Mouse (Mus musculus) left cerebral cortex, postnatal 10 days (tissue): ENCODE measurements around the gene Cygb. TPM values are rescaled to one million over a fixed set of nuclear protein-coding genes. Genes with fewer than 3 reads are reported as not detected.
"Not testable (repeated sequence)": the region's sequence is repeated elsewhere in the genome, so short reads cannot be mapped to it uniquely, and the experiment has no call there.

Source experiments
- DNase-seq, 2 experiments: peaks; one replicate each; pipeline ENCODE4 v3.0.0; 2021 to 2022; ENCODE audit warnings: low spot score in 2 of 2, mixed read lengths in 1 of 2; ENCODE audit errors: extremely low spot score in 1 of 2
- intact Hi-C: fragments of 180-260 bp; cut with DNase I; formaldehyde crosslinking; loops from one replicate; pipeline ENCODE4 v1.15.1; 2025
- total RNA-seq, 2 experiments: library from RNA; stranded (reverse); gene quantifications; 2 replicates each; pipeline ENCODE4 v1.2.3; 2021

Gene Cygb
- total RNA-seq, 2 experiments from 2014 or later, result 22.8 to 27.4 TPM

- intact Hi-C loops, result loop anchor here (5.0 to 10.0 kb wide), 2 partner anchors 38 to 131 kb away; partner anchors contain the start of genes Aanat and Prpsap1
- no peak for DNase-seq
Observed at GRCm38 (mm10) chr11:116625081-116626000, 28.8 kb downstream of the Cygb start.

- DNase-seq, result peak in 1 of 2 experiments; percentile 61
- intact Hi-C loops, result loop anchor here (10.0 kb wide), 1 partner anchor 129 kb away; the partner anchor contains the start of gene Prpsap1
Observed at GRCm38 (mm10) chr11:116624131-116624832, 29.8 kb downstream of the Cygb start.

DNA sequence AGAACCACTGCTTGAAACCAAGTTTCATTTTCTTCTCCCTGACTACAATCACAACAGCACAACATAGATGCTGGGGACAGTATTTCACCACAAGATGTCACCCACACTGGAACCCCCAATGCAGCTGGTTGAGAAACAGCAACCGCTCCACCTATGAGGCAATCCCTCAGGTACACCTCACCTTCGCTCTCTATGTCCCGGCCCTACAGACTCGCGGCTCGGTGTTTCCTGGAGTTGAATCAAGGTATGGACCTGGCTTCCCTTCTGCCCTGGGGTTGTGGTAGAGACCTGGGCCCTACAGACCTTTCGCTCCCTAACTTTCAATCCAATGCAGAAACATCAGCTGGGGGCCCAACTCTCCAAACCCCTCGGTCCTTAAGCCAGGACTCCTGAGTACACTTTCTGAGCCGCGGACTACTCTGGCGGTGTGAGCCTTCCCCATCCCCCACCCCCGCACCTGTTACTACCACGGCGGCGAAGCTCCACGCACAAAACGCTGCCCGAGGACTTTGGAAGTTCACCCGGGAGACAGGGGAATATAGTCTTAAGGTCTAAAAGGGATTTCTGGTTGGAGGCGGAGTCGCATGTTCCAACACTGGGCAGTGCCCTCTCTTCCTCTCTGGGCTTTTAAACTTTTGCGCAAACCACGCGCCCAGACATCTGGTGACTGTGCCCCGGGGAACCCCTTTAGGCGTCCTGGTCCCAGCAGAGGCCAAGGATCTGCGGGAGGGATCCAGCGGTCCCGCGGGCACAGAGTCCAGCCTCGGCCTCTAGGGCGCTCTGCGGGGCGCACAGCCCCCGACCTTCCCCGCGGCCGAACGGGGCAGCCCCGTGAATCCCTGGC, 30.6 kb downstream of the Cygb start:
- no peak for DNase-seq
- intact Hi-C loops, result loop anchor here (10.0 kb wide), 1 partner anchor 129 kb away; the partner anchor contains the start of gene Prpsap1

GRCm38 (mm10) chr11:116621258-116621704, 32.8 kb downstream of the Cygb start:
- DNase-seq, result peak in 1 of 2 experiments; percentile 66
- intact Hi-C loops, result loop anchor here (10.0 kb wide), 1 partner anchor 126 kb away; the partner anchor contains the start of gene Prpsap1

DNA sequence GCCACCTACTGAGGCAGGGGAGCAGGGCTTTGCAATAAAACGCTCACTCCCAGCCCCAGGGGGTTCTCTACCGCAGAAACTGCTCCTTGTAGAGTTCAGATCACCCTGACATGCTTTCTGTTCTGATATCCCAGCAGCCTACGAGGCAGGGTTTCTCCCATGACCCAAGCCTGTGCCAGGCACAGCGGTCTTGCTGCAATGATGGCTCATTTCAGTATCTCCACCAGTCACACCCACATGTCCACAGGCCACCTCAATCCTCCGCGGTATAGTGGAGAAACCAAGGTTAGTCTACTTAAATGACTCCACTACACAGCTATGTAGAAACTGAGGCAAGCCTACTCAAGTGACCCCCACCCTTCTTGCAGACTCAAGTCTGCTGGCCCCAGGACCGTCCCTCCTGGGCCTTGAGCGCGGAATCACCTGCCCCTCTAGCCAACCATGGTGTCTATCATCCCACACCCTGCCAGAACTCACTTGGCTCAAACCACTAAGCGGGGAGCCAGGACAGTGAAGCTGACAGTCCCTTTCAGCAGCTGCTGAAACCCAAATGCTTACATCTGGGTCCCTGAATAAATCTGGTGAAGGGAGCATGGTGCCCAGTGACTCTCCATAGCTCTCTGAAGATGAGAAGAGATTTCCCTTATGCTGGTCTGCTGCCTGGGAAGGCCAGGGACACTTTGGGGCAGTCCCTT, 33.4 kb downstream of the Cygb start:
- DNase-seq, result no peak
- intact Hi-C loops, result loop anchor here (10.0 kb wide), 1 partner anchor 126 kb away; the partner anchor contains the start of gene Prpsap1

DNA sequence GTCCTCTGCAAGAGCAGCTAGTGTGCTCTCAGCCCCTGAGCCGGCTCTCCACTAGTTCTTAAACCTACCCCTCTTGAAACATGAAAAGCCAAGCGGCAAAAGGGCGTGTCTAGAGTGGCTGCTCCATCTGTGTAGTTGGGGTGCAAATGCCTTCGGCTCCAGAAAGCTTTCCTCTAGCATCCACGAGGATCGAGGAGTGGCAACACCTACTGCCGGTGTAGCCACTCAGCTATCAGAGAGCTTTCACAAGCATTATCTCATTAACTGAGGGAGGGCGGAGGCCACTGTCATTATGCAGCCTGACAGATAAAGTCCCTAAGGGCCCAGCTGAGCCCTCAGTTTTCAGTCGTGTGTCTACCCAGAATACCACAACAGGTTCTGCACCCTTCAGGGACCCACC, 34.0 kb downstream of the Cygb start:
- no peak for DNase-seq
- intact Hi-C loops, result loop anchor here (10.0 kb wide), 1 partner anchor 125 kb away; the partner anchor contains the start of gene Prpsap1

GRCm38 (mm10) chr11:116619561-116619960, 34.6 kb downstream of the Cygb start:
- intact Hi-C loops, result no loop called here
- DNase-seq, result no peak

GRCm38 (mm10) chr11:116619156-116619555, 35.0 kb downstream of the Cygb start:
- DNase-seq, result no peak

GRCm38 (mm10) chr11:116618666-116619065, 35.4 kb downstream of the Cygb start:
- DNase-seq, result no peak
- intact Hi-C loops, result no loop called here

More at GRCm38 (mm10) chr11:116619156-116619555, 35.0 kb downstream of the Cygb start:
- intact Hi-C loops, result no loop called here

DNA sequence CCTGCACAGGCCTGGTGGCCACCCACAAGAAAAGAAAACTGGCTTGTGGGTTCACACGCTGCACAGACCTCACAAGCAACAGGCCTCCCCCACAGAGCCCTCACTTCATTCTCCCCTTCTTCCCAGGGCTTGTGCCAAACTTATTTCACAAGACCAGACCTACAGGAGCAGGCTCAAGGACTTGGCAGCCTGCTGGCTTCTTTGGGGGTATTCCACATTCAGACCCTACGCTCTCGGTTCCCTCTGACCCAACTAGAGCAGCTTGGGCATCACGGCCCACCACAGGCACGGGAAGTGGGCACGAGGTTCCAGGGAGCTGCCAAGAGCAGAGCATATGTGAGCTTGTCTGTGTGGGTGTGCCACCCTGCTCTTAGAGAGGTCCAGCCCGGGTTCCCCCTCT, 36.5 kb downstream of the Cygb start:
- DNase-seq, result no peak
- intact Hi-C loops, result no loop called here

DNA sequence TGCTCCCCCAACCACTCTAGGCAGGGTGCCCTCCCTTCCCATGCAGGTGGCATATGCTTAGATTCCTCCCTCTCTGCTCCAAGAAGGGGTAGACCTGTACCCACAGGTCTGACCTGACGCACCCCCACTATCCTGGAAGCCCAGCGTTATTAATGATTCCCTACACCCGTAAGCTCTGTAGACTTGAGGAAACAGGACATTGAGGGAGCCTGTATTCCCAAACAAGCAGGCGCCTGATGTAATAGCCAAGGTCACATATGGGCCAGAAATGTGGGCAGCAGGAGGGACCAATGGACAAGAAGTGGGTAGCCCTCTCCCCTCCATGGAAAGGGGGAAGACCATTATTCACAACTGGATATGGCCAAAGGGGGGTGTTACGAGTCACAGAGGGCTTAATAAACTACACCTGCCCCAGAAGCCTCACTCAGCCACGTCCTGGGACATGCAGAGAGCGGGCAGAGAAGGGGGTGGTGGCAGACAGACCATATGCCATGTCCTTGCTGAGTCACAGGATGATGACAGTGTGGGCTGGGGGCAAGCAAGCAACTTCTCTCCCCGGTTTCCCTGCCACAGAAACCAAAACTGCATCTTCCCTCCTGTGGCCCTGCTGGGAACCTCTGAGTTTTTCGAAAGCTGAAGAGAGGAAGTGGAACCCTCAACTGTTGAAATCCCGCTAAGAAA, 37.5 kb downstream of the Cygb start:
- intact Hi-C loops, result no loop called here
- no peak for DNase-seq

GRCm38 (mm10) chr11:116615735-116616437, 38.2 kb downstream of the Cygb start:
- DNase-seq, result peak in 1 of 2 experiments; percentile 72
- intact Hi-C loops, result no loop called here

- intact Hi-C loops, result no loop called here
- DNase-seq, result no peak
Observed at GRCm38 (mm10) chr11:116613234-116613633, 40.9 kb downstream of the Cygb start.

GRCm38 (mm10) chr11:116612554-116612953, 41.6 kb downstream of the Cygb start:
- no peak for DNase-seq
- intact Hi-C loops, result no loop called here

- intact Hi-C loops, result no loop called here
- DNase-seq, result no peak
Observed at GRCm38 (mm10) chr11:116611883-116612282, 42.2 kb downstream of the Cygb start.

- DNase-seq, intact Hi-C loops: not testable (repeated sequence)
Observed at GRCm38 (mm10) chr11:116611168-116611567, 42.9 kb downstream of the Cygb start.
